Mouse (Mus musculus): Measurements from ENCODE around the gene Col9a1.

The Col9a1 gene

GRCm38 (mm10) chr1:24294979-24295942, 117.9 kb downstream of the Col9a1 start:
- no peak for DNase-seq (ENCODE audit: low read depth, low spot score)

- no peak for DNase-seq (ENCODE audit: low read depth, low spot score)
Observed at GRCm38 (mm10) chr1:24300700-24301099, 123.3 kb downstream of the Col9a1 start.
